Mouse (Mus musculus) liver, adult 2 months (tissue): ENCODE data around the gene Mcoln3. TPM values are rescaled to one million over a fixed set of nuclear protein-coding genes. Genes with fewer than 3 reads are reported as not detected.
A peak's percentile ranks its signal among the peaks of the same experiment; 100 is the strongest.

Experiments used
- DNase-seq: peaks from one replicate; pipeline ENCODE4 v3.0.0-alpha.2; 2011; ENCODE audit warnings: low read depth, low spot score; ENCODE audit errors: extremely low read depth
- H3K27ac ChIP-seq: fragments of 200-500 bp; replicated peaks from 2 replicates; pipeline ENCODE4 v1.5.1; 2012; ENCODE audit warnings: low read depth, mild to moderate bottlenecking, control low read depth, inconsistent platforms, low read length; ENCODE audit not compliant: insufficient read depth
- H3K27me3 ChIP-seq: fragments of 200-500 bp; 2 replicates; pipeline ENCODE4 v1.6.1; 2012; ENCODE audit warnings: mild to moderate bottlenecking, moderate library complexity, low read length, inconsistent platforms; ENCODE audit not compliant: control insufficient read depth, insufficient read depth
- H3K36me3 ChIP-seq: fragments of 200-500 bp; 2 replicates; pipeline ENCODE4 v1.6.1; 2012; ENCODE audit warnings: low read length, inconsistent platforms; ENCODE audit not compliant: control insufficient read depth, insufficient read depth
- H3K4me1 ChIP-seq: fragments of 200-500 bp; 2 replicates; pipeline ENCODE4 v1.6.1; 2011; ENCODE audit warnings: low read length; ENCODE audit not compliant: control insufficient read depth, insufficient read depth
- H3K4me3 ChIP-seq: fragments of 200-500 bp; 2 replicates; pipeline ENCODE4 v1.5.1; 2011; ENCODE audit warnings: low read depth, mild to moderate bottlenecking, control low read depth, low read length, moderate library complexity; ENCODE audit not compliant: insufficient read depth
- H3K79me2 ChIP-seq: fragments of 200-500 bp; 2 replicates; pipeline ENCODE4 v1.6.1; 2012; ENCODE audit warnings: inconsistent platforms, mild to moderate bottlenecking, low read length, moderate library complexity; ENCODE audit not compliant: control insufficient read depth, insufficient read depth
- H3K9ac ChIP-seq: fragments of 200-500 bp; 2 replicates; pipeline ENCODE4 v1.6.1; 2012; ENCODE audit warnings: low read depth, mild to moderate bottlenecking, control low read depth, inconsistent platforms, low read length
- CTCF ChIP-seq: fragments of 200-500 bp; IDR thresholded peaks from 2 replicates; pipeline ENCODE4 v1.5.1; 2011; ENCODE audit warnings: low read depth, low read length, control low read depth
- POLR2A ChIP-seq: fragments of 200-500 bp; IDR thresholded peaks from 2 replicates; pipeline ENCODE4 v1.6.1; 2011; ENCODE audit warnings: low read length, control low read depth; ENCODE audit not compliant: insufficient read depth; ENCODE audit errors: extremely low read depth
- WGBS: fragments of 180-500 bp; shearing (Covaris S2); methylation state at CpG from one replicate; pipeline ENCODE4 v1.1.7; 2018; 5-methylcytosine and 5-hydroxymethylcytosine counted together
- polyA plus RNA-seq: library from polyadenylated mRNA; depleted of rRNA; stranded (reverse); fragments of >200 nt; gene quantifications from 2 replicates; pipeline ENCODE4 v1.2.3, GENCODE M21; 2012
- total RNA-seq: library from RNA; depleted of rRNA; stranded (reverse); fragments of >200 nt; gene quantifications from 2 replicates; pipeline ENCODE4 v1.2.3, GENCODE M21; 2014

Gene Mcoln3
- total and polyA plus RNA-seq, 2 experiments: not detected

- WGBS: 74% methylated on average over 8 of the region's 8 CpGs
- Histone ChIP-seq H3K27me3 (no peaks in the 10 kb centered on the region), H3K4me3 (no peak overlapping the region), H3K9ac (no peak overlapping the region), H3K36me3 (no peaks in the 10 kb centered on the region), H3K79me2 (no peaks in the 10 kb centered on the region), H3K27ac (no peak overlapping the region), H3K4me1 (no peaks in the 10 kb centered on the region)
- peak; percentile 31 for DNase-seq
- TF ChIP-seq CTCF (no peak), POLR2A (no peak)
Measured at GRCm38 (mm10) chr3:146122807-146123463, 5.7 kb downstream of the Mcoln3 start.

DNA sequence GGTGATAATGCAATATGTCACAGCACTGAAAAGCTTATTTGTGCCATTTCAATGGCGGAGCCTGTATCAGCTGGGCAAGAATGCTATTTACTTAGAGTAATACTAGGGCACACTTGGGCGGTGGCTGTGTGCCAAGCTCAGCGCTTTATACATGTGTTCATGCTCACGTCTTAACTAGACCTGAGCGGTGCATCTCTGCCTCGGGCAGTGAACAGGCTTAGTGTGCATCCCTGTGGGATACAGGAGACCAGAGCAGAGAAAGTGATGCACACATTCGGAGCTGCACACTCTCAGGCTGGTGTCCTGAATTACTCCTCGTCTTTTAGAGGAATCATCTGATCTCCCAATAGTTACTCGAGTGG lies 6.2 kb downstream of the Mcoln3 start:
- Histone ChIP-seq H3K4me3 (no peak overlapping the region), H3K27ac (no peak overlapping the region), H3K4me1 (no peaks in the 10 kb centered on the region), H3K79me2 (no peaks in the 10 kb centered on the region), H3K27me3 (no peaks in the 10 kb centered on the region), H3K36me3 (no peaks in the 10 kb centered on the region), H3K9ac (no peak overlapping the region)
- no peak for TF ChIP-seq POLR2A
- no peak for TF ChIP-seq CTCF
- 75% methylated on average over 9 of the region's 9 CpGs for WGBS
- DNase-seq: no peak

GRCm38 (mm10) chr3:146127205-146127604 lies 10.0 kb downstream of the Mcoln3 start:
- H3K27ac ChIP-seq: no peak overlapping the region
- H3K27me3 ChIP-seq: no peaks in the 10 kb centered on the region
- no peak for DNase-seq
- no peaks in the 10 kb centered on the region for H3K4me1 ChIP-seq
- no peaks in the 10 kb centered on the region for H3K79me2 ChIP-seq
- TF ChIP-seq CTCF (no peak), POLR2A (no peak)
- H3K36me3 ChIP-seq: no peaks in the 10 kb centered on the region
- WGBS: 71% methylated on average over 6 of the region's 6 CpGs
- no peak overlapping the region for H3K4me3 ChIP-seq
- H3K9ac ChIP-seq: no peak overlapping the region

DNA sequence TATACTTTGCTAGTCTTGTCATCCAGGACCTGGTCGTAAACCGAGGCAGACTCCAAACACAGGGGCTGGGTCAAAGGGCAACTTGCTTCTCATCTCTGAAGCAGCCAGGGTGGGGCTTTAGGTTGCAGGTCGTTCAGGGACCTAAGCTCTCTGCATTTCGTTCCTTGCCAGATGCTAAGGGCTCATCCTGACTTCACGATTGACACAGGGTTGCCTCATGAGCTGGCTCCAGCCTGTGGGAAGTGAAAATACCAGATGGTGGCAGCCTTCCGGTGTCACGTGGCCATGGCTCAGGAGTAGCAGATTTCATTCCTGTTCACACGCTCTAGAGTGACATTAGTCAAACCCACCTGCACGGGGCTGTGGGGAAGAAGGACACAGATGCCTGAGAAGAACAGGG lies 17.6 kb downstream of the Mcoln3 start:
- WGBS: 67% methylated on average over 9 of the region's 9 CpGs
- Histone ChIP-seq H3K36me3 (no peaks in the 10 kb centered on the region), H3K4me3 (no peak overlapping the region), H3K27ac (no peak overlapping the region), H3K4me1 (no peaks in the 10 kb centered on the region), H3K27me3 (no peaks in the 10 kb centered on the region), H3K9ac (no peak overlapping the region), H3K79me2 (no peaks in the 10 kb centered on the region)
- no peak for DNase-seq
- no peak for TF ChIP-seq POLR2A
- TF ChIP-seq CTCF: no peak

GRCm38 (mm10) chr3:146135417-146135816 lies 18.2 kb downstream of the Mcoln3 start:
- Histone ChIP-seq H3K79me2 (no peaks in the 10 kb centered on the region), H3K27ac (no peak overlapping the region), H3K36me3 (no peaks in the 10 kb centered on the region), H3K9ac (no peak overlapping the region), H3K4me1 (no peaks in the 10 kb centered on the region), H3K27me3 (no peaks in the 10 kb centered on the region), H3K4me3 (no peak overlapping the region)
- no peak for DNase-seq
- 74% methylated on average over 2 of the region's 2 CpGs for WGBS
- TF ChIP-seq POLR2A (no peak), CTCF (no peak)

GRCm38 (mm10) chr3:146136422-146136821 lies 19.2 kb downstream of the Mcoln3 start:
- H3K36me3 ChIP-seq: no peaks in the 10 kb centered on the region
- H3K4me3 ChIP-seq: no peak overlapping the region
- WGBS: 30% methylated on average over 10 of the region's 10 CpGs
- no peak overlapping the region for H3K9ac ChIP-seq
- DNase-seq: no peak
- no peak overlapping the region for H3K27ac ChIP-seq
- no peaks in the 10 kb centered on the region for H3K4me1 ChIP-seq
- H3K79me2 ChIP-seq: no peaks in the 10 kb centered on the region
- H3K27me3 ChIP-seq: no peaks in the 10 kb centered on the region
- TF ChIP-seq CTCF (peak; percentile 44), POLR2A (no peak)
